Mouse (Mus musculus) yolk sac, embryonic 10.5 days (tissue): ENCODE measurements around the gene Adarb1.

ENCODE experiments used
- DNase-seq: peaks from one replicate; pipeline ENCODE4 v3.0.0-alpha.2; 2017; ENCODE audit warnings: low spot score

Adarb1 gene

DNA sequence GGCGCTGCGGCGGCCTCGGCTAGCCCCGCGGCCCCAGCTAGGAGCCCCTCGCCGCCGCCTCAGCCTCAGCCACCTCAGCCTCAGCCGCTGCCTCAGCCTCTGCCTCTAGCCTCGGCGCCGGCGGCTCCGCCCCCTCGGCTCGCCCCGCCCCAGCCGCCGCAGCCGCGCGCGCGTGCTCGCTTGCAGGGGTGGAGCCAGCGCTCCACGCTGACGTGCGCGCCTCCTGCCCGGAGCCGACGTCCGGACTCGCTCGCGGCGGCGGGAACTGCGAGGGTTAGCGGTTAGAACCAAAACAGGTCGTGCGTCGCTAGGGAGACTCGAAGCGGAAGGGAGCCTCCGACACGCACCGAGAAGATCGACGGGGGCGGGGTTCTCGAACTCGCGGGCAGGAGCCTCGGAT is at the start of gene Adarb1:
Adarb1 (minus strand) TSS at position 133 of the 400 bp plus-strand sequence.
- DNase-seq = peak; percentile 89

DNA sequence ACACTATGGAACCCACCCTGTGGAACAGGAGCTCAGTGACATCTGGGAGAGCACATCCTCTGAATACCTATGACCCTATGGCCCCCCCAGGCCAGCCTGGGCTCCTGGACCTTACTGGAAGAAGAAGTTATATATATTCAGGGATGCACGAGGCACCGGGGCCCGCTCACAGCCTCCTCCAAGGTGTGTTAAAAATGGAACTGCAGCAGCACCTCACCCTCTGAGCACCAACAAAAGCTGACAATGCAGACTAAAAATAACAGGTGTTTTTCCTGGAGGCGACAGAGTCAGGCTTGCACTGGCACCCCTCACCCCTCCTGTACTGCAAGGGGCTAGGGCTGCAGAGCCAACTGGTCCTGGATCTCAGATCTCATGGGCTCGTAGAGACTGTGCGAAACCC is 49.3 kb upstream of the Adarb1 start:
- no peak for DNase-seq

DNA sequence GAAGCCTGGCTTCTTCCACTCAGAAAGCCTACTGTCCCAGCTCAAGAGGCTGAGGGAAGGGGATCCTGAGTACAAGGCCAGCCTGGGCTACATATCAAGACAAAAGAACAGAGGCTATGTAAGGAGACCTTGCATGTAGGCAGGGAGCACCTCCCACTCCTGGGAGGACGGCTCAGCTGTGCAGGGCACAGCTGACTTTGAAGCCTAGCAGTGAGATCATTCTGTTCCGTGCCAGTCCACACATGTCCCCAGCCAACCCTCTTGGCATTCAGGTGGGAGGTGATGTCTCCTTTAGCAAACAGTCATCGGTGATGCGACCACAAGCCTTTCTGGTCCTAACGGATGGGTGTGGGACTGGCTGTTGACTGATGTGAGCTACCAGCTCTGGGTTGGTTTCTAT is 47.8 kb upstream of the Adarb1 start:
- no peak for DNase-seq

DNA sequence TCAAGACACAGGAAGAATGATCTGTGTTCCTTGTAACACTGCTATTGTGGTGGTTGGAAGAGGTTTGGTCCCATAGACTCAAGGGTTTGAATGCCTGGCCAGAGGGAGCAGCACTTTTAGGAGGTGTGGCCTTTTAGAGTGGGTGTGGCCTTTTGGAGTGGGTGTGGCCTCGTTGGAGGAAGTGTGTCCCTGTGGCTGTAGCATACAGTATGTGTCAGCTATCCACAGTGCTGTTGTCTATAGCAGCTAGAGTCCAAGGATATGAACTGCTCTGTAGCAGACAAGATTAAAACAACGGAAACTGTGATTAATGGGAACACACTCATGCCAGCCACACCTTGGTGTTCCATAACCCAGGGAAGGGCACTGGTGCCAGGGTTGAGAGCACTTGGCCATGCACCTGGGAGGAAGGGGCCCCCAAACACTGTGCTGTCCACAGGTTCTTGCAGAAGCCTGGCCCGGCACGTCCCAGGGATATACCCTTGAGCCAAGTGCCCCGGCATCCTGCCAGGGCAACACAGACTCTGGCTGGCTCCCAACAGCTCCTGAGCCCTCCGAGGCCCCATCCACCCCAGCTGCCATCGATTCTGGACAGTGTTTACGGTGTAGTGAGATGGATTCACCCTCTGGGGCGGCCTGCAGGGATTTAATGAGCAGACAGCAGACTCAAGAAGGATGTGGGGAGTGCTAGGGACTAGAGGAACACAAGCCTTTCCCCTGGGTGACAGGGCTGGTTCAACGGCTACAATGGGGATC is 46.3 kb upstream of the Adarb1 start:
- no peak for DNase-seq

DNA sequence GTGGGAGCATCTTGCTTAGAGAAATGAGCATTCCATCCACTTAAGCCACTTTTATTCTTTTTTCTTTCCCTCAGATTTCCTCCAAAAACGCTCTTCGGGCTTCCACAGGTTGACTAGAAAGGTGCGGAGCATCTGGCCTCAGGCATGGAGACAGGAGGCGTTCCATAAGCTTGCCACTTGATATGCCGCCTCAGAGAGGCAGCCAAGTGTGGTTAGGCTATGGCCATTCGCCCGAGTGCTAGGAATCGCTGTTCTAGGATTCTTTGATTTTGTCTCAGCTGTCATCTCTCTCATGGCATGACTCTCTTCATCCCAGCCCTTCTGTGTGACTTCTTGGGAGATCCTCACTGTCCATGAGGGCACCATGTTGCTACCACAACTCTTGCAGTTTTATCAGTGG is 43.1 kb upstream of the Adarb1 start:
- DNase-seq = no peak

DNA sequence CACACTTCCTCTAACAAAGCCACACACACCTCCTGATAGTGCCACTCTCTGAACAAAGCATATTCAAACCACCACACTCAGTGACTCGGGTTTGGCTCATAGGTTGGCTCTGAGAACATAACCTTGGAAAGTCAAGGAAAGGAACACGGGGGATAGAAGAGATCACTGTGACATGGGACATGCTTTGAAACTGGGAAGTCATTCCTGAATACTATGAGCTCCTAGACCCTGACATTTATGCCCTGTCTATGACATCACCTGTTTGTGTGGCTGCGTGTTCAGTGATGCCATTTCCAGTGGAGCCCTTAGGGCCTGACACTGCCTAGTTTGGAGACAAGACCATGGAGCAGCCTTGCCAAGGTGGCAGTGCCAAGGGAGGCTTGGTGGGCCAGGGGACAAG is 39.6 kb upstream of the Adarb1 start:
- DNase-seq = no peak

DNA sequence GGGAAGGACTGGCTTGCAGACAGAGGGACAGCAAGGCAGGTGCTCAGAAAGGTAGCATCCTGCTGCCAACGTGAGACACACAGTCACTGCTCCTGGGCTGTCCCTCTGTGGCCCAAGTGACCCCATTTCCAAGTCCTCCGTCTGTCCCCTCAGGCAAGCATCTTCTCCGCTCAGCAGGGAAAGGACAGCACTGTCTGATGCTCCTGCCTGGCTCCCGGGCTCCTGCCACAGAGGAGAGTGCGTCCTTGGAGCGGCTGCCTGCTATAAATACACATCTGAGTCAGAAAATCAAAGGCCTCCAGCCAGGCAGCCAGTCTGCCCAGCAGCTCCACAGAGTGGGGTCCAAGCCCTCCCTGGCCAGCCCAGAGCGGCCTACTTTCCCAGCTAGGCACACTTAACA is 38.4 kb upstream of the Adarb1 start:
- no peak for DNase-seq

DNA sequence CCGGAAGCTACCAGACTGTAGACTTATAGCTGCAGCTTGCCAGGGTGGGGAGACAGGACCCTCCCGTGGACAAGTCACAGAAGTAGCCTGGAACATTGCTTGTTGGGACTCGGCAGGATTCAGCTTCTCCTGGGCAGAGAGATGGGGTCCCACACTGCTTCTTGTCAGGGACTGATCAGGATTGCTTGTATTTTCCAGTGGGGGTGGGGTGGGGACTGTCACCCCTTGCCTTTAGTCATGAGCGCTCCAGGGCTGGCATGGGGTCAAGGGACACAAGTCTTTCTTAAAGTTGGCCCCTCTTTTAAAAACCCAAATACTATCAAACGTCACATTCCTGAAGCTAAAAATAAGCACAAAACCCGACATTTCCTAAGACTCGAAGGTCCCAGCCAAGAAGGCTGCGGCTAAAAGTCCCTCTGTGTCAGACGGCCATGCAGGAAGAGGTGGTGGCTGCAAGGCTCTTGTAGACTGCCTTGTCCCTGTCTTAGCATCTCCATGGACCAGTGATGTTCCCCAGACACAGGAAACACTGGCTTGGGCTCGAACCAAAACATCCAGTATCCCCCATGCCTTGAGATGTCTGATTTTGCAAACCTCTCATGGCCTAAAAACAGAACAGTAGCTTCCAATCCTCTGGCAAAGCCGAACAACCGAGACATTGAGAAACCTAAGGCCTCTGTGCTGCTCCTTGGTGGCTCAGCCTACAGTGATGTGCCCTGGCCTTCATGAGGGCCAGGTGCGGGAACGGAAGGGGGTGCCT is 37.4 kb upstream of the Adarb1 start:
- DNase-seq = no peak

DNA sequence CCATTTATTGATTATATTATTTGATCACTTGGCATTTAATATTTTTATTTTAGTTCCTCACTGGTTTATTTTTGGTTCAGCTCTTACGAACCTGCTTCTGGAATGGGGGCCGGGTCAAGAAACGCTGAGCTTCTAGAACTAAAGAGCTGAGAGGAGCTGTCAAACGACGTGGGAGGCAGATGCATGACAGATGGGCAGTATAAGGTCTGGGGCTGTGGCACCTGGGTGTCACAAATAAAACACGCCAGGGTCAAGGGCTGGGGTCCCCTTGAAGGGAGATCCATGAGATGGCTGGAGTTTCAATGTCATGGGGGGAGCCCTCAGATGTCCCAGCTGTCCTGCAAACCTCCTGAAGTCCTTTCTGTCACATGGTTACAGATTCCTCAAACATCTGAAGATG is 36.7 kb upstream of the Adarb1 start:
- no peak for DNase-seq

DNA sequence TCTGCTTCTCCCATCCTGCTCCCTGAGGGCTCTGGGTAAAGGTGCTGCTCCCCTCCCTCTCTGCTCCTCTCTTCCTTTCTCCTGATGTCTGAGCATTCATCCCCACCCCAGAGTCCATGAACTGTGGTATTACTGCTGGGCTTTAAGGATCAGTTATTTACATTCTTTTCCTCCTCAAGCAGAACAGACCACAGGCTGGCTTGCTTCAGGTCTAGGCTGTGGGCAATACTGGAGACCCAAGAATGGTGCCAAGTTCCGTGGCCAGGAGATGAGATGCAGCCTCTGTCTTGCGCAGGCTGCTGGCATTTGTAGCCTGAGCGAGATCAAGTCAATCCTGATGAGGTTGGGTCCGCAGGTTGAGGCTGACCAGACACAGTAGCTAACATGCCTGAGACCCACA is 33.8 kb upstream of the Adarb1 start:
- peak; percentile 40 for DNase-seq

DNA sequence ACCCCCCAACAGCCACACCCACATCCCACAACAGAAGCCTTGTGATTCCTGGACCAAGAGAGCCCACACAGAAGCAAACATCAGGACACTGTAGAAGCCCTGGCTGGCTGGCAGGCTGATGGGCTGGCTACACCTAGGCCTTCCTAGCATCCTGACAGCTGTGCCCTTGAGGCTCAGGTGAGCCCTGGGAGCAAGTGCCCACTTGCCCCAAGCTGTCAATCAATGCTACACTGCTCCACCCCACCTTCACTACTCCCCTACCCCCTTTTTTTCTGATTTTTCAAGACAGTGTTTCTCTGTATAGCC is 32.0 kb upstream of the Adarb1 start:
- DNase-seq = no peak

DNA sequence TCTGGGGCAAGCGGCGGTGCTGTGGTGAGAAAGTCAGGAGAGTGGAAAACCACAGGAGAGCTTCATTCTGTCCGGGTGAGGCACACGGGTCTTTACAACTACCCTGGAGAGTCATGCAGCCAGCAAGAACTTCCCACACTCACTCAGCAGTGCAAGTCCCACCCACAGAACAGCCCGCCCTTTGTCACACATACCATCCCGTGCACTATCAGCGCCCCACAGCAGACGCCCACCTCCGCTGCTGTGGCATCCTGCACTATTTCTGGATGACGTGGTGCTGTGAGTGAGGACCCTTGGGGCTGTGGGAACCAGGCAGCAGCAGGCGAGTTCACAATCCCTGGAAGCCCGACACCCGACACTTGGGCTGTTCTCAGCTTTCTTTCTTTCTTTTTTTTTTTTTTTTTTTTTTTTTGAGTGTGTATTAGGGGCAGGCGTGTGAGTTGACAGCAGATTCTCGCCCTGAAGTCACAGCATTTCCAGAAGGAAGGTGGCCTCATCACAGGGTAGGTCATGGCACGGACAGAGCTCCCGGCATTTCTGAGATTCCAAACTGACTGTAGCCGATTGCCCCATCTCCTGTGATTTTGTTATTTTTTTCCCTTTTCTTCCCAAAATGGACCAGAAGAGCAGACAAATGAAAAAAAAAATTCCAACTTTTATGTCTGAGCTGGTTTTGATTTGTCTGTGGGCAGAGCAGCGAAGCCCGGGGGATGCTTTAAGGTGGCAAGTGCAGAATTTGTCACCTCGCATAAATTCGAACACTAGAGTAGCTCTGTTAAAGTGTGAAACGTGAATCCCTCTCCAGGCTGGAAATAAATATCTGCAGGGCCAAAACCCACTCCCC is 31.5 kb upstream of the Adarb1 start:
- DNase-seq = peak; percentile 31

DNA sequence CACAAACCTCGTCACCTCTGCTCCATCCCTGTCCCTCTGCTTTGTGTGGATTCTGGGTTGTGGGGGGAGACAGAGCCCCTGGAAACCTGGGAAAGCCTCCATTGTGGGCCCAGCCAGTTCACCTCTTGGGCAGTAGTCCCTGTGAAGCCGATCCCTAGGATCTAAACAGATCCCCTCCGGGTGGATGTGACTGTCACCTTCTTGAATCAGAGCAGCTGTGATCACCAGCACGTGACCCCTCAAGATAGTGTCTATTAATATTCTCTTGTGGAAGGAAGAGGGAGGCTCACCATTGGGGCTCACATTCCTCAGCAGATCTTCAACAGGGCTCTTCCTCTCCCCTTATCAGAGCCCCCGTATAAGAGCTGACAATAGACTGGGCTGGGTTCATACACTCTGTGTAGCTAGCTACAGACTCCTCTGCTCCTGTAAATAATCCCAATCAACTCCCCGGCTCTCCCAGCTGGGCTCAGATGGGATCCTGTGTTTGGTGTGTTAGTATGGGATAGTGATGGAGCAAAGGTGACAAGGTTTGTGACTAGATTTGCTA is 30.7 kb upstream of the Adarb1 start:
- DNase-seq = no peak

DNA sequence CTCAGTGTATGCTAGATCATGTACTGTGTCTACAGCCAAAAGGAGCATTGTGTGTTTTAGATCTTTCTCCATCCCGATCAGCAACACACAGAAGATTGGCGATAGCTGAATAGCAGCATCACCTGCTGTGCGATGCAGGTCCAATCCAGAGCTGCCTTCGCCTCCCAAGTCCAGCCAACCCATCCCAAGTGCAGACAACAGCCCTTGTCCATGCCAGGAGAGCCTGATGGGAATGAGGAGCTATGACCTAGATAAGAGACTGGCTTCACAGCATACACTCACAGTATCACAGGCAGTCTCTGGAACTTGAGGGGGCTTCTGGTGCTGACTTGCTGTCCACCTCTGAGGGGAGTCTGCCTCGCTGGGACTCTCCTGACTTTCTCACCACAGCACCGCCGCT is 30.1 kb upstream of the Adarb1 start:
- no peak for DNase-seq

DNA sequence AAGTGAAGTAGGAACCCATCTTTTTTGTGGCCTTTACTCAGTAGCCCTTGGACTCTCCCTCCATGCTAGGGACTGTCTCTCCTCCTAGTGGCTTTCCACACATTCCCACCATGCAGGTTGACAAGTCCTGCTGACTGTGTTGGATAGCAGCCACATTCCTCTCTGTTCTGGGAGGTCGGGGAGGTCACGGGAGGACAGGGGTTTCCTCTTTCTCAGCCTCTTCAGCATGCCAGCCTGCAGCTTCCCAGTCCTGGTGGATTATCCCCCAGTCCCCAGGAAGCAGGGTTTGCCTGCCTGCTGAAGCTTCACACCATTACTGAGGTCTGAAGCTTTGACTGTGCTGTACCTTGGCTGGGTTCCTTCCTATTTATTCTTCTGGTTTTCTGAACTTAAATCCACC is 29.7 kb upstream of the Adarb1 start:
- DNase-seq = peak; percentile 67

DNA sequence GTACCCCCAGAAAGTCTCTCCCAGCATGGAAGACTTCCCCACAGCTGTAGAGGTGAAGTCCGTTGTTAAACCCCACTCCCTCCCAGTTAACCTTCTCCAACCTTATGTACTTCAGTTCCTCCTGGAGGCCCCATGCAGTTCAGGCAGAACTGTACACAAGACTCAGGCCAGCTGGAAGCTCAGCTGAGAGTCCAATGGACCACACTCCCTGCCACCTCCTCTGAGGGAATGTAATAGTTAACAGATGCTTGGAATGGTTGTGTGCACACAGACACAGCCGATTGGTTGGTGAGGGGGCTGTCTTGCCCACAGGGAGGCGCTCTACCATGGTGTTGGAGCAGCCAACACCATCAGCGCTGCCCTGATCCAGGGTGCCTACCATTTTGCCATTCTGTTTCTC is 24.2 kb upstream of the Adarb1 start:
- no peak for DNase-seq

DNA sequence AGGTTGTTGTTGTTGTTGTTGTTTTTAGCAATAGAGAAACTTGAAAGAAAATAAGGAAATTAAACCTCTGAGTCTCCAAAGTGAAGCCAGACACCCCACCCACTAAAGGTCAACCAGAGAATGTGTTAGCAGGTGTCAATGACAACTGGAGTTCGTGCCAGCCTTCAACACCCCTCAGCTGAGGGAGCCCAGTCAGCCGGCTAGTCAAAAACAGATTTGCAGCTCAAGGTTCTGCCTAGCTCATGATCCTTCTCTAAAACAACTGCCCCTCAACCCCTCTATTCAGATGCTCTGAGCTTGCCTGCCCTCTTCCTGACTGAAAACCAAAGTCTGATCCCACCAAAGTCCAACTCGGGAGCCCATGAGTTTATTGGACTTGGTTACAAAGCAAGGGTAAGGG is 23.7 kb upstream of the Adarb1 start:
- no peak for DNase-seq

DNA sequence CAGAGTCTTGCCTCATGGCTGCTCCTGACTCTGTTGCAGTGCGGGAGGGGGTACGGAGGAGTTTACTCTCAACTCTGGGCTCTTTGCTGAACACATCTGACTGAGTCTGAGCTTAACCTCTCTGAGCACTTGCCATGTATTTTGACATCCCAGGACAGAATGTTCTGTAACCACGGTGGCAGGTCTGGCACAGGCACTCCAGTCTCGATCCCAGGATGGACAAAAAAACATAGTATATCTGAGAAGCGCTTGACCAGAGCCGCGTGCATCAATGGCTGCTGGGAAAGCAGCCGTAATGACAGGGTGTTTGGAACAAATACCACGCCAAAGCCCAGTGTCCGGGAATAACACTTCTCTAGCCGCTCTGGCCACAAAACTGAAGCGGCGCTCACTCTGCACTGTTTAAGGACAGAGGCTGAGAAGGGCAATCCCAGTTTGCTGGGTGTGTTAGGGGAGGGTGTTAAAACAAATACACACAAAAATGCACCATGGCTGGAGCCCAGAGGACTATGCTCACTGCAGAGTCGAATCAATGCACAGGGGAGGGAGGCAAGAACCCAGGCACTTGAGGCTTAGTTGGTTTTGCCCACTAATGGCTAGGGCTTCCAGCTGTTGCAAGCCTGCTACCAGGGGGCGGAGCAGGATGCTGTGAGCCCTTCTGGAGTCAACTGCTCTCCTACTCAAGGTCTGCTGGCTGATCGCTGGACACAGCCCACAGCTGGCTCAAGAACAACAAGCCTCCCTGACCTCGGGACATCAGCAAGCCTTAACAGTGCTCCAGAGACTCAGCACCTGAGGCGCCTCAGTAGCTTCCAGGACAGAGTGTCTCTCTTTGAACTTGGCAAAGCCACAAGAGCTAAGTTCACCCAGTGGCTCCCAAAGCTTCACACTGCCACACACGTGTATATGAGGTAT is 23.0 kb upstream of the Adarb1 start:
- no peak for DNase-seq

DNA sequence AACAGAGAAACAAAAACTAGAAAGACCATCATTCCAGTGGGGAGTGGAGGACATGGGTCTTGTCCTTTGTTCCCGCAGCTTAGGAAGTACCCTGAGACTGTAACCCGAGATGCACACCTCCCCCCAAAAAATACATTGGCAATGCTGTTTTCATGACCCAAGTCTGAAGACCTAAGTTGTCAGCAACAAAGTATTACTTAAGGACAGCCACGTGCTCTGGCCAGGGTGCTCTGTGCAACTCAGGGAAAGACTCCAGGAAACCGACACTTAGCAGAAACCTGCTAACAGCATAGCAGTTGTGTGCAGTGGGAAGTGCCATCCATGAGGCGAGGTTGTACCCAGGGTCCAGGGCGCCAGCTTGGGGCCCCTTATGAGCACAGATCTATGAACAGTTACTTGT is 22.2 kb upstream of the Adarb1 start:
- DNase-seq = no peak

DNA sequence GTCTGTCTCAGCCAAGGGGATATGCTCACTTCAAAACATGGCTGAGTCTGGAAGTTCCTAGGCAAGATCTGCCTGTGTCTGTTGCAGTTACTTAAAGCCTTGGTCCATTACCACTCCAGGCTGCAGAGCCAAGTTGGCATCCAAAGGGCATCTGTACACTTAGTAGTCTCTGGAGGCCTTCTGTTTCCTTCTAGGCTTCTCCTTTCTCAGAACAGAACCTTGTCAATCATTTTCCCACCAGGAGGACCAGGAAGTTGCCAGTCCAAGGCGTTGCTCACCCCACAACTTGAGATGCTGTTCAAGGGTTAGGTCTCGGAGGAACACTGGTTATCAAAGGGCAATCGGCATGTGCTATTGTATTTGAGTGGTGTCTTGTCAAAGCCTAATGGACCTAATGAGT is 21.0 kb upstream of the Adarb1 start:
- no peak for DNase-seq

DNA sequence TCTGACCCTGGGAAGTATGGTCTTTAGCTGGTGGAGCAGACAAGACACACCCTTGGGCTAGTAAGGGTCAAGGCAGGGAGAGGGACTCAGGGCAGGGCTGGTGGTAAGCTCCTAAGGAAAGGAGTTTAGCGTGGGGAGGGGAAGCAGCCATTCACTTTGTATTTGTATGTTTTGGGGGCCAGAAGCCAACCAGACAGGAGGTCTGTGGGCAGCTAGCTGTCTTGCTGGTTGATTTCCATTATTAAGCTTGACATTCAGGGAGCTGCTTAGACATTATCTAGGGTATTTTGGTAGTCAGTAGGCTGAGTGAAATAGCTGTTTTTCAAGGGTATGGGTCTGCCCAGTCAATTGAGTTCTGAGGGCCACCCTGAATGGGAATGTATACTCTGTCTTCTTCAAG is 20.0 kb upstream of the Adarb1 start:
- DNase-seq = no peak

DNA sequence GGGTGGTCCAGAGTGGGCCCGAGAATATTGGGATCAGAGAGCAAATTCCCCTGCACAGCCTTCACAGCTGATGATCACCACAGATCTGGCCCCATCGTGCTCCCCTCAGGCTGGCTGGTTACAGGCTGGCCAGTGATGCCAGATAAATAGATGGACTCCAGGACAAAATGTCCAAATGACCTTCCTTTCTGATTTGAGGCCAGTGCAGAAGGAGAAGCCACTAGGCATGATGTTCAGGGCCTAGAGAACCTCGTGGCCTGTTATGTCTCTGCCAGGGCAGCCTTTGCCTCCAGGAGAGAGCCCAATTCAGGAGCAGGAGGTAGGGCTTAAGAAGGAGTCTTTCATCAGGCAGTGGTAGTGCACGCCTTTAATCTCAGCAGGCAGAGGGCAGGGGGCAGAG is 17.3 kb upstream of the Adarb1 start:
- DNase-seq = no peak
